Mouse (Mus musculus) megakaryocyte-erythroid progenitor cell, adult 5-6 weeks (primary cell): ENCODE results near the gene Csf2rb. TPM values are rescaled to one million over a fixed set of nuclear protein-coding genes. Genes with fewer than 3 reads are reported as not detected.

Experiments
- ATAC-seq: replicated peaks from 2 replicates; pipeline ENCODE4 v1.8.0; 2016; ENCODE audit warnings: mild to moderate bottlenecking, inconsistent platforms; ENCODE audit not compliant: severe bottlenecking, poor library complexity, low FRiP score, low TSS enrichment
- total RNA-seq, 2 experiments: library from RNA; stranded (forward) in 1 of 2; stranded (reverse) in 1 of 2; fragments of 200-1000, 215-1000 nt in 1 of 2; fragments of >200 nt in 1 of 2; fragmentation: Nextera tagmentation in 1 of 2; gene quantifications; 2 replicates each; pipeline ENCODE4 v1.2.3; 2014 to 2017

The Csf2rb gene
- total RNA-seq, 2 experiments from 2014 or later, result 0.11 to 0.33 TPM

- peak; percentile 53 for ATAC-seq
Observed at GRCm38 (mm10) chr15:78368926-78369346, 43.4 kb downstream of the Csf2rb start.

GRCm38 (mm10) chr15:78369641-78370040, 44.1 kb downstream of the Csf2rb start:
- ATAC-seq, result no peak

DNA sequence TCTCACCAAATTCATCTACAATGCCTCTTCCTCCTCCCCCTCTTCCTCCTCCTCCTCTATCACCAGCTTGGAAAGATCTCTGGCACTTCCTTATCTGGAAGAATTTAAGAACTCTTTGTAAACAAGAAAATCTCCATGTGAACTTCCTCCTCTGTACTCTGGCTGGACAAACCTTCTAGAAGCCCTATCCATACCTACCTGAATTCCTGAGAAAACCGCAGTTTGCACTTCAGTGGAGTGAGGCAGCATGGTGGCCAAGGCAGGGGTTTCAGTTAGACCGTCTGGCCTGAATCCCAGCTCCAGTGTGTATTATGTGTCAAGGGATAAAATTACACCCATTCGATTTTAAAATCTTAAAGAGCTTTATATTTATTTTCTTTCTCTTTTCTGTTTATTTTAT, 47.2 kb downstream of the Csf2rb start:
- ATAC-seq, result no peak

DNA sequence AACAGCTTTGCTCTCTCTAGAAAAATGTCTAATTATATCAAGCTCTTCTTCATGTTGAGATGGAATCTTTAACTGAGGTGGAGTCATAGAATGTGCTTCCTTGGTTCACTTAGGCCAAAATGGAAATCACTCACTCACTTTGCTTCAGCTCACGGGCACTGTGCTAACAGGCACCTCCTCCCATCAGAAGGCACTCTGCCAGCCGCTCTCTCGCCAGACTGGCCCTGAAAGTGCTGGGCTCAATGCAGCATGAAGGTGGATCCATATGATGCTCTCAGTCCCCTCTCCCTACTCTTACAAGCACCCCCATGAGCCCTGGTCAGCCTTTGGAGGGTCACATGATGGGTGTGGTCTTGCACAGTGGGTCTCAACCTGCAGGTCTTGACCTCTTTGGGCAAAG, 48.7 kb downstream of the Csf2rb start:
- no peak for ATAC-seq

GRCm38 (mm10) chr15:78377859-78378258, 52.3 kb downstream of the Csf2rb start:
- ATAC-seq, result no peak

- ATAC-seq, result no peak
Observed at GRCm38 (mm10) chr15:78378556-78378955, 53.0 kb downstream of the Csf2rb start.

DNA sequence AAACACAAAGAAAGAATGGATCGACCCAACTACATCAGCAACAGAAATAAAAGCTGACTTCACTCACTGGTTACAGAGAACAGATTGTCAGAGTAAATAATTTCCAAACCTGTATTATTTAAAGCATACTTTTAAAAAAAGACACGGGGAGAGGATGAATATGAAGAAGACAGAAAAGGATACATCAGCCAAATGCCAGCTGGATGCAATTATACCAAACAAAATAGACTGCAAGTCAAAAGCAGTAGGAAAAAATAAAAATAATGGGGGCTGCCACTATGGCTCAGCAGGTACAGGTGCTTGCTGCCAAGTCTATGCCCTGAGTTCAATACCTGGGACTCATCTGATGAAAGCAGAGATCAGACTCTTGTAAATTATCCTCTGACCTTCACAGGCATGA, 54.7 kb downstream of the Csf2rb start:
- ATAC-seq, result no peak

- no peak for ATAC-seq
Observed at GRCm38 (mm10) chr15:78380741-78381140, 55.2 kb downstream of the Csf2rb start.

- ATAC-seq, result no peak
Observed at GRCm38 (mm10) chr15:78382115-78382514, 56.6 kb downstream of the Csf2rb start.

DNA sequence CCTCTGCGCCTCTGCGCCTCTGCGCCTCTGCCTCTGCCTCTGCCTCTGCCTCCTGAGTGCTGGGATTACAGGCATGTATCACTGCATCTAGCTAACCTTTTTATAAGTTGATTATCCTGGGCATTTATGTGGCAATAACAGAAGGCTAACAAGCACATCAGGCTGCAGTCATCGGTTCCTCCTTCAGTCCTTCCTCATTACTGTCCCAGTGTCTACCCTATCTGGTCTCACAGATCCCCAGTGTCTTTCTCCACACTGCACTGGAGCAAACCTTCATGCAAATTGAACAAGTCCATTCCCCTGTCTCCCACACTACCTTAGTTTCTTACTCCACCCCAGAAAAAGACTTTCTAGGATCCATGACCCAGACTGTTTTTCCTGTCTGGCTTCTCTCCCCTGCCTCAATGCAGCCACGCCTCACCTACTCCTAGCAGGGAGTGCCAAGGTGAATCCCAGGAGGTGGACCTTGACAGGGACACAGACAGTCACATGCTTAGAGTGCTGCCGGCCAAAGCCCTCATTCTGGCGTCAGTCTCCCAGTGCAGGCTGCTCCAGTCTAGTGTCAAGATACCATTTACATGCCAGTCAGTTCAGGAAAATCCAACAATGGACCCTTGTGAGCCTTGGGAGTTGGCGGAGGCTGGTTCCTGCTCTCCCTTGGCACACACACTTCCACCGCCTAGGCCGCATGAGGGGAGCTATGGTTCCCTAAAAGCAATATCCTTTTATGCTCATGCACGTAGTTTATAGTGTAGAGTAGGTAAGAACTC, 58.1 kb downstream of the Csf2rb start:
- ATAC-seq, result no peak

DNA sequence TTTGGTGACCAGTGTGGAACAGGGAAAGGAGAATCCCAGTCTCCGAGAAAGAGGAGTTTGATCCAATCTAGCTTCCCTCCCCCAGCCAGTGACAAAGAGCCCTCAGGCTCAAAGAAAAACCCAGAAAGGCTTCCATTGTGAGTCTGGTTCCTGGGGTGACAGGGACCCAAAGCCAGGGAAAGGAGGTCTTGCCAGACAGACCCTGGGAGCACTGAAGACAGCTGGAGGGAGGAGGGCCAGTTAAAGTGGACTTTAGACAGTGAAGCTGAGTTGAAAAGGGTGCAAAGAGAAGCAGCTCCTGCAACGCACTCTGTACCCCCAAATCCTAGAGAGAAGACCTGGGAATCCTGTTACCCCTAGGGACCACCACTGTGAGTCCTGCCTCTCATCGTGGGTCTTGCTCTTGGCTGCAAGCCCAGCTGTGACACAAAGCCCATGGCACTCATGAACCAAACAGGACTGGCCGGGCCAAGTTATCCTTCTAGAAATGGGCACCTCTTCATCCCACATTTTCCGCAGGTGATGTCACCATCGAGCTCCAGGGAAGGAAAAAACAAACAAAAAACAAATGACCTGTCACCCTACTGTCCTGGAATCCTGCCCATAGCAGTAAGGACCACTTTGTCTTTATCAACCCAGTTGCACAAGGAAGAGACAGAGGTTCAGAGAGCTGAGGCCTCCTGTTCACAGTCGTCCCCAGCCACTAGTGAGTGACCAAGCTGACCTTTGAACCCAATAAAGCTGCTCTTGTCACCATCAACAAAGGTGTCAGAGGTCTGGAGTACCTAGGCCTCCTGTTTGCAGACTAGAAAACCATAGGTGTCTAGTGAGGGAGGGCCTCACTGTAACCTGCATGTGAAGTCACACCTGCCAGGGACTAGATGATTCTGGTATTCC, 58.9 kb downstream of the Csf2rb start:
- no peak for ATAC-seq

GRCm38 (mm10) chr15:78385564-78385963, 60.0 kb downstream of the Csf2rb start:
- no peak for ATAC-seq

GRCm38 (mm10) chr15:78390855-78391254, 65.3 kb downstream of the Csf2rb start:
- no peak for ATAC-seq

GRCm38 (mm10) chr15:78395478-78395962, 70.0 kb downstream of the Csf2rb start, which contains the start of gene Tex33:
Tex33 (minus strand) TSS chr15:78395912.
- ATAC-seq, result no peak

- no peak for ATAC-seq
Observed at GRCm38 (mm10) chr15:78401345-78401744, 75.8 kb downstream of the Csf2rb start.

- no peak for ATAC-seq
Observed at GRCm38 (mm10) chr15:78401921-78402320, 76.4 kb downstream of the Csf2rb start.

- ATAC-seq, result no peak
Observed at GRCm38 (mm10) chr15:78402423-78402822, 76.9 kb downstream of the Csf2rb start.

GRCm38 (mm10) chr15:78403301-78403741, 77.8 kb downstream of the Csf2rb start:
- no peak for ATAC-seq
